Mouse (Mus musculus): ENCODE measurements at regions not wholly inside any gene's neighbourhood (a gene's known extent, or its start where the extent isn't known, plus 50 kb on each side); places are given as distances from the start of the nearest gene placed in this dataset.

DNA sequence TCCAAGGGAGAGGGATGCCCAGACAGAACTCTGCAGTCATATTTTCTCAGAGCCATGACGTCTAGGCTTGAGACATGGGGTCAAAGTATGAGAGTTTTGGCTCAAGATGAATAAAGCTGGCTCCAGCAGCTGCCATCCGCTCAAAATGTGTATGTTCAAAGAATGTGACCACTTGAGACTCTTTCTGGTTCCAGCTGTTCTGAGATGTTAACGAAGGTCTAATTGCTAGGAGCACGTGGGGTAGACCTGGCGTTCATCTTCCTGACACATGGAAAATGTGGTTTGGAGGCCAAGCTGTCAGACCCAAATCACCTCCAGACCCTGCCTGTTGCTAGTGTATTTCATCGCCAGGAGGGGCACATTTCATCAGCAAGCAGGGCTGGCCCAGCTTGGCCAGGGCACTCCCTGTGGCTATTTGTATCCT, 58.9 kb upstream of the Ankrd1 start:
- Histone ChIP-seq H3K9ac (replicated peaks) (no peak overlapping the region), H3K27ac (no peak overlapping the region), H3K4me2 (no peak overlapping the region), H3K4me3 (replicated peaks) (no peak overlapping the region), H3K4me1 (replicated peaks) (no peaks in the 10 kb centered on the region), H3K36me3 (no peaks in the 10 kb centered on the region), H3K27me3 (peaks cover 12% of the 10 kb centered on the region; the same call in 1 of the 2 replicates), H3K9me3 (no peaks in the 10 kb centered on the region)
- no peak for ATAC-seq (ENCODE audit: insufficient number of reproducible peaks, insufficient read depth, low FRiP score, low TSS enrichment, low read depth)
- WGBS, result 12% methylated on average over 6 of the region's 6 CpGs

GRCm38 (mm10) chr19:36180329-36180728, 60.4 kb upstream of the Ankrd1 start:
- Histone ChIP-seq H3K4me1 (replicated peaks) (no peaks in the 10 kb centered on the region), H3K4me2 (no peak overlapping the region), H3K27me3 (peaks cover 12% of the 10 kb centered on the region; the same call in 1 of the 2 replicates), H3K9me3 (no peaks in the 10 kb centered on the region), H3K4me3 (replicated peaks) (no peak overlapping the region), H3K36me3 (no peaks in the 10 kb centered on the region), H3K9ac (replicated peaks) (no peak overlapping the region), H3K27ac (no peak overlapping the region)
- ATAC-seq (ENCODE audit: insufficient number of reproducible peaks, insufficient read depth, low FRiP score, low TSS enrichment, low read depth), result no peak
- WGBS, result 75% methylated on average over 7 of the region's 7 CpGs

DNA sequence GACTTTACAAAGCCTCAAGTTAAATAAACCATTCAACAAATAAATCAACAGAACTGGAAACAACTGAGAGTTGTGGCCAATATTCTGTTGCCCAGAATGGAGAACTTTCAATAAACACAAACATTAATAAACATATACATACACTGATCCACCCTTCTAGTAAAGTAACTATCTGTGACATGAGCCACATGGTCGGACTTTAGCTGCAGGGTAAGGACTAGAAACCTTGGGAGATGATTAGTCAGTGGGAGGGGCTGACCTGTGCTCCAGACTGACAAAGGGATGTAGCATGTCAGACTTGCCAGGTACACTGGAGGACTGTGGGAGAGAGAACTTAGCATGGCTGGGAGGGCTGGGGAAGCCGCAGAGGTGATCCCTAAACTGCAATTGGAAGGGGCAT, 61.6 kb upstream of the Ankrd1 start:
- no peak overlapping the region for H3K27ac ChIP-seq
- no peaks in the 10 kb centered on the region for H3K36me3 ChIP-seq
- no peaks in the 10 kb centered on the region for H3K9me3 ChIP-seq
- no peaks in the 10 kb centered on the region for H3K4me1 ChIP-seq (replicated peaks)
- no peak for ATAC-seq (ENCODE audit: insufficient number of reproducible peaks, insufficient read depth, low FRiP score, low TSS enrichment, low read depth)
- no peak overlapping the region for H3K4me3 ChIP-seq (replicated peaks)
- no peak overlapping the region for H3K9ac ChIP-seq (replicated peaks)
- H3K4me2 ChIP-seq, result no peak overlapping the region
- WGBS, result 60% methylated on average over 2 of the region's 2 CpGs
- peaks cover 12% of the 10 kb centered on the region; the same call in 1 of the 2 replicates for H3K27me3 ChIP-seq

DNA sequence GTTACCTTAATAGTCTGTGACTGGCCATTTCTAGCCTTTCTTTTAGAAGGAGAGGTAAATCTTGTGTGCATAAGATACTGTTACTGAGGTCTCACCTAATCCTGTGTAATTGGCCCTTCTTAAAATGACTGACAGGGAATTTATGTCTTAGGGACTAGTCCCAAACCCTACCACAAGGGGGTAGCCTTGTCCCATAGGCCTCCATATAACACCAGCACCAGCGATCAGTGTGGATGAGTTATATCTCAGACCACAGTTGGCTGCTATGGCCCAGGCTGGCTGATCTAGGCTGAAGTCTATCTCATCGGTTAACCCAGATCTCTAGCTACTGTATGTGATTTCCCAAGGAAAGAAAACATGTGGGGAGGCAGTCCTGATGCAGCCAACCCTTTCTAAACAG, 63.2 kb upstream of the Ankrd1 start:
- H3K9me3 ChIP-seq, result no peaks in the 10 kb centered on the region
- WGBS, result 40% methylated on average over 2 of the region's 2 CpGs
- H3K9ac ChIP-seq (replicated peaks), result no peak overlapping the region
- H3K27me3 ChIP-seq, result peaks cover 12% of the 10 kb centered on the region; the same call in 1 of the 2 replicates
- no peak overlapping the region for H3K4me2 ChIP-seq
- H3K36me3 ChIP-seq, result no peaks in the 10 kb centered on the region
- ATAC-seq (ENCODE audit: insufficient number of reproducible peaks, insufficient read depth, low FRiP score, low TSS enrichment, low read depth), result 0 out of 2 replicates have a peak, but pooled peaks have one; percentile 9
- H3K4me1 ChIP-seq (replicated peaks), result no peaks in the 10 kb centered on the region
- H3K4me3 ChIP-seq (replicated peaks), result no peak overlapping the region
- no peak overlapping the region for H3K27ac ChIP-seq

DNA sequence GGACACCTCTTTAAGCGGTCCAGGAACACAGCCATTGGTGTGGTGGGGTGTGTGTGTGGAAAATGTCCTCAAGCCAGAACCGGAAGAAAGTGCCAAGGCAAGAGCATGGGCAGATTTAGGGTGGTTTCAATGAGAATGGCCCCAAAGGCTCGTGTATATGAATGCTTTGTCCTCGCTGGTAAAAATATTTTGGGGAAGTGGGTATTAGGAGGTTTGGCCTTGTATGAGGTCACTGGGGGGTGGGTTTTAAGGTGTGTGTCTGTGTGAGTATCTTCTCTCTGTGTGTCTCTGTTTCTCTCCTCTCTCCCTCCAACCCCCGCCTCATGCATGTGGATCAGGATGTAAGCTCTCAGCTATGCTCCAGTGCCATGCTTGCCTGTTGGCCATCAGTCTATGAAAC, 69.8 kb upstream of the Ankrd1 start:
- WGBS, result 83% methylated on average over 5 of the region's 5 CpGs
- H3K4me2 ChIP-seq, result no peak overlapping the region
- no peak overlapping the region for H3K27ac ChIP-seq
- no peaks in the 10 kb centered on the region for H3K4me1 ChIP-seq (replicated peaks)
- H3K4me3 ChIP-seq (replicated peaks), result no peak overlapping the region
- no peaks in the 10 kb centered on the region for H3K36me3 ChIP-seq
- ATAC-seq (ENCODE audit: insufficient number of reproducible peaks, insufficient read depth, low FRiP score, low TSS enrichment, low read depth), result no peak
- no peaks in the 10 kb centered on the region for H3K9me3 ChIP-seq
- no peak overlapping the region for H3K9ac ChIP-seq (replicated peaks)
- H3K27me3 ChIP-seq, result peaks cover 4% of the 10 kb centered on the region; the same call in 1 of the 2 replicates

DNA sequence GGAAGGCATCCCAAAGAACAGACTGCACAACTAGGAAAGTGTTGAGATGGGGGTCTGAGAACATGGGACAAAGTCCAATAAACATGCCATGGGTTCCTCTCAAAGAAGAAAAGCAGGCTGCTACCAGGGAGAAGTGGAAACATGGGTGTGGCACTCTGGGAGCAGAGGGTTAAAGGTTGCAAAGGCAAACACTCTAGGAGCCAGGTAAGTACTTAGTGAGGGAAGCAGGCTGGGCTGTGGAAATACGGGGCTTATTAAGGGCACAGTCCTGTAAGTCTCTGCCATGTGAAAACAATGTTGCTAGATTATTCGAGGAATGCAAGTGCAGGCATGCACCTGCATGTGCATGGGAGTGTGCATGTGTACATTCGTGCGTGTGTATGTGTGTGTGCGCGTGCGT, 71.7 kb upstream of the Ankrd1 start:
- Histone ChIP-seq H3K4me3 (replicated peaks) (no peak overlapping the region), H3K9me3 (no peaks in the 10 kb centered on the region), H3K4me1 (replicated peaks) (no peaks in the 10 kb centered on the region), H3K36me3 (no peaks in the 10 kb centered on the region), H3K27me3 (peaks cover 4% of the 10 kb centered on the region; the same call in 1 of the 2 replicates), H3K4me2 (no peak overlapping the region), H3K27ac (no peak overlapping the region), H3K9ac (replicated peaks) (no peak overlapping the region)
- WGBS, result 91% methylated on average over 7 of the region's 7 CpGs
- no peak for ATAC-seq (ENCODE audit: insufficient number of reproducible peaks, insufficient read depth, low FRiP score, low TSS enrichment, low read depth)

- no peak overlapping the region for H3K9ac ChIP-seq (replicated peaks)
- no peak overlapping the region for H3K4me2 ChIP-seq
- no peak overlapping the region for H3K4me3 ChIP-seq (replicated peaks)
- no peak for ATAC-seq (ENCODE audit: insufficient number of reproducible peaks, insufficient read depth, low FRiP score, low TSS enrichment, low read depth)
- peaks cover 9% of the 10 kb centered on the region for H3K4me1 ChIP-seq (replicated peaks)
- no peaks in the 10 kb centered on the region for H3K27me3 ChIP-seq
- H3K27ac ChIP-seq, result no peak overlapping the region
- H3K36me3 ChIP-seq, result no peaks in the 10 kb centered on the region
- 95% methylated on average over 2 of the region's 2 CpGs for WGBS
- no peaks in the 10 kb centered on the region for H3K9me3 ChIP-seq
These were observed 84.4 kb upstream of the Ankrd1 start for GRCm38 (mm10) chr19:36204269-36204668.

DNA sequence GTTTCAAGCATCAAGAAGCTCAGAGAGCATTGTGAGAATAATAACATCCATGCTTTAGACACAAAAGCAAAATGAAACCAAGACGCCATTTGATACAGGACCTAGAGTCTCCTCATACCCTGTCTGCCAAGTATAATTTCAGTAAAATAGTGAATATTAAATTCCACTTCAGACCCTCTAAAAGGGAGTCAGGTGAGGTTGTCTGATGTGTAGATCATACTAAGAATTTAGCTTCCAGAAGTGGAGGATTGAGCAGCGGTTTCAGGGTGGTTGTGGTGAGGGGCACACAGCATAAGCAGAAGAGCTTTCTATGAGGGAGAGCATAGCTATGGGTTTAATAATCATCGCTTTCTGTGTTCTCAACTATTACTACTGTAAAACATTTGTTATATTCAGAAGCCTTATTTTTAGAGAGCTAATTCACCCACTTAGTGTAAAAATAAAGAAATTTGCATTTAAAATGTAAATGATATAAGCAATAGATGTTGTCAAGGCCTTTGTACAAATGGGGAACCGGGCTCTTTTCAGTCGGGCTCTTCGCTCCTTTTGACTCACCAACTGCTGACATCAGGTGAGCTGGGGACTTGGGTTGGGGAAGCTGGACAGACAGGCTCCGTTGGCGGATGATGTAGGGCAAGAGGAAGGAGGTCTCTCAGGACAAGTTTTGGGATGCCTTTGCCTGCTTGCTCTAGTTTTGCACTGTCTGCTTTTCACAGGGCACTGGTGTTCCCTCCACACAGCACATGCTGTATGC, 85.2 kb upstream of the Ankrd1 start:
- ATAC-seq (ENCODE audit: insufficient number of reproducible peaks, insufficient read depth, low FRiP score, low TSS enrichment, low read depth), result no peak
- peaks cover 9% of the 10 kb centered on the region for H3K4me1 ChIP-seq (replicated peaks)
- H3K9ac ChIP-seq (replicated peaks), result no peak overlapping the region
- WGBS, result 96% methylated on average over 8 of the region's 8 CpGs
- no peak overlapping the region for H3K27ac ChIP-seq
- no peaks in the 10 kb centered on the region for H3K27me3 ChIP-seq
- no peak overlapping the region for H3K4me3 ChIP-seq (replicated peaks)
- no peaks in the 10 kb centered on the region for H3K9me3 ChIP-seq
- no peaks in the 10 kb centered on the region for H3K36me3 ChIP-seq
- no peak overlapping the region for H3K4me2 ChIP-seq

DNA sequence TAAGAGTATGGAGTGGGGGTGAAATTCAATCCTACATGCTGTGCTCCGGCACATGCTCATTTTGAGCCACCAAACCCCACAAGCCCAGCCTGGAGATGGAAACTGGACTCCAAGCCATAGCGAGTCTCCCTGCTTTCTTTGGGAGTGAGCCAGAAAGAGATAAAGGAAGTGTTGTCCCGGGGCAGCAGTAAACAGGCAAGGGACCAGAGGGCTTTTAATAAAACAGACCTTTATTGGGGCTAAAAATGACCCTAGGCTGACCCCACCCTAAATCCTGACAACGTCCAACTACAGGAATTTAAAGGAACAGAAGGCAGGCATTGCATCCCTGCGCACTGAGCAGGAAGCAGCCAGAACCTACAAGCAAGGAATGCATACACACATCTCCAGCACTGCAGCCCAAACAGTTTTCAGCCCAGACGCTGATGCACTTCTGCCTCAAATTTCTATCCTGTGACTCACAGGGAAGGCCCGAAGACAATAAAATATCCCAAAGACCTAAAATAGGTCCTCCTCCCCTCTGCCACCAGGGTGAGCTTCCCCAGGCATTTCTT, 87.9 kb upstream of the Ankrd1 start:
- H3K36me3 ChIP-seq, result no peaks in the 10 kb centered on the region
- peaks cover 9% of the 10 kb centered on the region for H3K4me1 ChIP-seq (replicated peaks)
- H3K9me3 ChIP-seq, result no peaks in the 10 kb centered on the region
- no peaks in the 10 kb centered on the region for H3K27me3 ChIP-seq
- no peak overlapping the region for H3K9ac ChIP-seq (replicated peaks)
- WGBS, result 14% methylated on average over 7 of the region's 7 CpGs
- peak overlapping the region; percentile 35 for H3K4me2 ChIP-seq
- ATAC-seq (ENCODE audit: insufficient number of reproducible peaks, insufficient read depth, low FRiP score, low TSS enrichment, low read depth), result peak; percentile 75; the same call in 1 of the 2 replicates
- H3K27ac ChIP-seq, result 0 out of 2 replicates have a peak overlapping the region, but pooled peaks have one; percentile 25
- no peak overlapping the region for H3K4me3 ChIP-seq (replicated peaks)

- no peak overlapping the region for H3K27ac ChIP-seq
- H3K9me3 ChIP-seq, result no peaks in the 10 kb centered on the region
- H3K36me3 ChIP-seq, result no peaks in the 10 kb centered on the region
- no peak overlapping the region for H3K9ac ChIP-seq (replicated peaks)
- peaks cover 14% of the 10 kb centered on the region for H3K4me1 ChIP-seq (replicated peaks)
- no peaks in the 10 kb centered on the region for H3K27me3 ChIP-seq
- WGBS, result 76% methylated on average over 5 of the region's 5 CpGs
- ATAC-seq (ENCODE audit: insufficient number of reproducible peaks, insufficient read depth, low FRiP score, low TSS enrichment, low read depth), result no peak
- H3K4me3 ChIP-seq (replicated peaks), result no peak overlapping the region
- H3K4me2 ChIP-seq, result no peak overlapping the region
These were observed 88.5 kb upstream of the Ankrd1 start for GRCm38 (mm10) chr19:36208419-36208818.

GRCm38 (mm10) chr19:36213461-36213860, 93.6 kb upstream of the Ankrd1 start:
- H3K9me3 ChIP-seq, result no peaks in the 10 kb centered on the region
- ATAC-seq (ENCODE audit: insufficient number of reproducible peaks, insufficient read depth, low FRiP score, low TSS enrichment, low read depth), result no peak
- H3K36me3 ChIP-seq, result no peaks in the 10 kb centered on the region
- WGBS, result 35% methylated on average over 8 of the region's 8 CpGs
- peaks cover 22% of the 10 kb centered on the region for H3K4me1 ChIP-seq (replicated peaks)
- H3K27me3 ChIP-seq, result no peaks in the 10 kb centered on the region
- no peak overlapping the region for H3K4me3 ChIP-seq (replicated peaks)
- no peak overlapping the region for H3K9ac ChIP-seq (replicated peaks)
- H3K27ac ChIP-seq, result no peak overlapping the region
- H3K4me2 ChIP-seq, result no peak overlapping the region
